Mouse (Mus musculus): ENCODE measurements around the gene Gdi1. TPM values are rescaled to one million over a fixed set of nuclear protein-coding genes. Genes with fewer than 3 reads are reported as not detected.
"Not testable (repeated sequence)": the region's sequence is repeated elsewhere in the genome, so short reads cannot be mapped to it uniquely, and the experiment has no call there.

Gdi1 gene
- total RNA-seq, 2 experiments from 2014 or later: 50.9 to 66.5 TPM

- DNase-seq: no peak
Measured at GRCm38 (mm10) chrX:74329215-74329671, 24.4 kb downstream of the Gdi1 start.

- DNase-seq: no peak
Measured at GRCm38 (mm10) chrX:74330166-74330930, 25.6 kb downstream of the Gdi1 start.

GRCm38 (mm10) chrX:74352645-74353466 lies 48.1 kb downstream of the Gdi1 start:
- no peak for DNase-seq

- peak; percentile 85 to 88 for DNase-seq
Measured at GRCm38 (mm10) chrX:74353467-74353770, 48.6 kb downstream of the Gdi1 start, which contains the start of gene Lage3. Gene Lage3 (minus strand): TSS chrX:74353618.

GRCm38 (mm10) chrX:74357069-74357468 lies 52.3 kb downstream of the Gdi1 start:
- DNase-seq: not testable (repeated sequence)

- no peak for DNase-seq
Measured at GRCm38 (mm10) chrX:74359171-74359570, 54.4 kb downstream of the Gdi1 start.

Small RNA genes within 50 kb of the gene (microRNA-seq; reads per million reads assigned to microRNA genes)
- gene Mir7091 (0 to 0.27 reads per million in 2 experiments), gene Mir7092 (0 reads per million in 2 experiments)

Other genes with a start within 250 kb of the Gdi1 start
- gene Opn1mw, start 177.5 kb upstream of the Gdi1 start, total RNA-seq (2021): not detected
- gene Mecp2, start 169.6 kb upstream of the Gdi1 start, total RNA-seq (2021): 10 to 100 TPM; 25.7 to 30.4 TPM
- not detected for gene Tex28, start 137.2 kb upstream of the Gdi1 start, total RNA-seq (2021)
- not detected for gene Tktl1, start 127.7 kb upstream of the Gdi1 start, total RNA-seq (2021)
- gene Flna, start 55.2 kb upstream of the Gdi1 start, total RNA-seq (2021): 10 to 100 TPM; 85.9 to 91.8 TPM
- gene Emd, start 50.3 kb upstream of the Gdi1 start, total RNA-seq (2021): 10 to 100 TPM; 31.0 to 35.2 TPM
- gene Rpl10, start 34.2 kb upstream of the Gdi1 start, total RNA-seq (2021): 100 to 1,000 TPM; 240 to 275 TPM
- gene Taz, start 23.1 kb upstream of the Gdi1 start, total RNA-seq (2021): 10 to 100 TPM; 45.4 to 47.6 TPM
- 10 to 100 TPM; 17.7 to 23.5 TPM for gene Dnase1l1, start 22.7 kb upstream of the Gdi1 start, total RNA-seq (2021)
- gene Atp6ap1, start 7.9 kb upstream of the Gdi1 start, total RNA-seq (2021): 100 to 1,000 TPM; 130 to 139 TPM
- gene Fam50a, start 8.0 kb downstream of the Gdi1 start, total RNA-seq (2021): 10 to 100 TPM; 23.9 to 27.7 TPM
- gene Plxna3, start 24.1 kb downstream of the Gdi1 start, total RNA-seq (2021): under 1 TPM; 0.40 to 0.93 TPM
- 10 to 100 TPM; 26.8 to 29.0 TPM for gene Lage3, start 48.6 kb downstream of the Gdi1 start, total RNA-seq (2021)
- 10 to 100 TPM; 76.0 to 77.9 TPM for gene Ubl4a, start 68.2 kb downstream of the Gdi1 start, total RNA-seq (2021)
- gene Slc10a3, start 68.4 kb downstream of the Gdi1 start, total RNA-seq (2021): 1 to 10 TPM; 4.5 to 5.1 TPM
- 10 to 100 TPM; 19.2 to 20.7 TPM for gene Fam3a, start 88.3 kb downstream of the Gdi1 start, total RNA-seq (2021)
- gene Ikbkg, start 88.3 kb downstream of the Gdi1 start, total RNA-seq (2021): 10 to 100 TPM; 44.7 to 51.0 TPM
- gene G6pdx, start 124.2 kb downstream of the Gdi1 start, total RNA-seq (2021): 10 to 100 TPM in 1 of 2 experiments, 1 to 10 TPM in 1; 5.8 to 10.6 TPM
- not detected for gene Gm6880, start 176.4 kb downstream of the Gdi1 start, total RNA-seq (2021)